21 mouse cellular contexts compared by ENCODE assay signal in the genomic region with DNA sequence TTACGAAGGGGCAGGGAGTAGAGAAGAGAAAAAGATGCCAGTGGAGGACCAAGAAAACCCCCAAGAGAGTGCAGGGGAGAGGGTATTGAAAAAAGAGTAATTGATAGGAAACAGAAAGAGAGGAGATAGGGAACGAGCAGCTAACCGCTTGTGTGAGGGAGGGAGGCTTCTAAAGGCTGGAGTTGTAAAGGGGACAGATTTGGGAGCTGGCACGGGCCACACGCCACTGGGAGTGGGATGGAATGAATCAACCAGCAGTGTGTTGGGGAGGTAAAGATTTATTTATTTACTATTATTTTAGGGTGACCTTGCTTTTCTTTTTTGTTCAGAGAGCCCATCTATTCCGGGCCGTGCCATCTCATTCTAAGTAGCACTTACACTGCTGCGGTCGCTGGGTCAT. TPM values are rescaled to one million over a fixed set of nuclear protein-coding genes. Genes with fewer than 3 reads are reported as not detected.
A peak's percentile ranks its signal among the peaks of the same experiment; 100 is the strongest.
DNase-seq lines count a peak whose midpoint lies in the region; ATAC-seq and TF ChIP-seq lines count a peak whose summit lies in the region.
"Had no signal": no experiment of that assay in that cellular context is flagged by ENCODE, and none has a peak within 500 bp of the region (broad histone marks: within the 10 kb centered on the region; RNA-seq: fewer than 3 reads in every experiment).

No protein-coding gene starts in this region.

- no peak overlapping the region for H3K4me3 ChIP-seq in forebrain, embryonic 10.5 days
- no peak overlapping the region for H3K4me3 ChIP-seq in forebrain, embryonic 12.5 days (replicated peaks)
- H3K4me3 ChIP-seq in hindbrain, embryonic 13.5 days, result no peak overlapping the region
- H3K4me3 ChIP-seq in midbrain, embryonic 13.5 days (replicated peaks), result no peak overlapping the region
- H3K4me3 ChIP-seq in left cerebral cortex, adult 2 months, result no peak overlapping the region
- no peak overlapping the region for H3K4me3 ChIP-seq in stomach, postnatal 0 days (ENCODE audit: low read depth, low read length)
- H3K4me3 ChIP-seq: erythroblast, embryonic 14.5 days; gastrocnemius, adult 2 months; intestine, embryonic 15.5 days; limb, embryonic 12.5 days; liver, embryonic 15.5 days; megakaryocyte, embryonic 14.5 days had no signal

- H3K27ac ChIP-seq in forebrain, embryonic 10.5 days, result peak overlapping the region; percentile 83; the same call in 1 of the 2 replicates
- peak overlapping the region; percentile 76 for H3K27ac ChIP-seq in forebrain, embryonic 12.5 days
- peak overlapping the region; percentile 98 for H3K27ac ChIP-seq in hindbrain, embryonic 13.5 days
- H3K27ac ChIP-seq in midbrain, embryonic 13.5 days, result peak overlapping the region; percentile 99
- H3K27ac ChIP-seq in left cerebral cortex, adult 2 months, result no peak overlapping the region; the same call in 1 of the 2 replicates
- no peak overlapping the region for H3K27ac ChIP-seq in stomach, postnatal 0 days (replicated peaks)
- H3K27ac ChIP-seq: gastrocnemius, adult 2 months; intestine, embryonic 15.5 days; limb, embryonic 12.5 days; liver, embryonic 15.5 days had no signal

- H3K4me1 ChIP-seq in forebrain, embryonic 10.5 days, result peaks cover 62% of the 10 kb centered on the region
- peaks cover 55% of the 10 kb centered on the region for H3K4me1 ChIP-seq in forebrain, embryonic 12.5 days
- peaks cover 60% of the 10 kb centered on the region for H3K4me1 ChIP-seq in hindbrain, embryonic 13.5 days (replicated peaks)
- peaks cover 57% of the 10 kb centered on the region for H3K4me1 ChIP-seq in midbrain, embryonic 13.5 days (replicated peaks)
- H3K4me1 ChIP-seq in stomach, postnatal 0 days (replicated peaks; ENCODE audit: control insufficient read depth, insufficient read depth), result no peaks in the 10 kb centered on the region; the same call in 1 of the 2 replicates
- H3K4me1 ChIP-seq: liver, embryonic 15.5 days had no signal

- WGBS in forebrain, embryonic 10.5 days, result 5% methylated on average over 9 of the region's 9 CpGs
- 13% methylated on average over 9 of the region's 9 CpGs for WGBS in forebrain, embryonic 12.5 days
- 10% methylated on average over 9 of the region's 9 CpGs for WGBS in hindbrain, embryonic 13.5 days
- WGBS in midbrain, embryonic 13.5 days, result 17% methylated on average over 9 of the region's 9 CpGs
- WGBS in stomach, postnatal 0 days, result 20% methylated on average over 9 of the region's 9 CpGs

- ATAC-seq in forebrain, embryonic 12.5 days (ENCODE audit: low FRiP score), result no peak
- no peak for ATAC-seq in hindbrain, embryonic 13.5 days (ENCODE audit: low FRiP score)
- no peak for ATAC-seq in midbrain, embryonic 13.5 days
- ATAC-seq in stomach, postnatal 0 days (ENCODE audit: low FRiP score, low TSS enrichment), result no peak
- ATAC-seq: CD4-positive, CD25-positive, alpha-beta regulatory T cell, adult 4 months; intestine, embryonic 15.5 days had no signal

- intact Hi-C loops in left cerebral cortex, adult 2 months (cut with DNase I), result loop anchor here (5.0 to 10.0 kb wide), 3 partner anchors 417 to 590 kb away; no protein-coding TSS in a partner anchor

- no peaks in the 10 kb centered on the region for H3K9me3 ChIP-seq in forebrain, embryonic 10.5 days
- no peaks in the 10 kb centered on the region for H3K9me3 ChIP-seq in forebrain, embryonic 12.5 days
- no peaks in the 10 kb centered on the region for H3K9me3 ChIP-seq in hindbrain, embryonic 13.5 days
- no peaks in the 10 kb centered on the region for H3K9me3 ChIP-seq in midbrain, embryonic 13.5 days
- no peaks in the 10 kb centered on the region for H3K9me3 ChIP-seq in stomach, postnatal 0 days (ENCODE audit: control insufficient read depth, low read length)
- H3K9me3 ChIP-seq: embryonic facial prominence, embryonic 10.5 days; intestine, embryonic 15.5 days; limb, embryonic 12.5 days; liver, embryonic 15.5 days; megakaryocyte, embryonic 14.5 days had no signal

- H3K9ac ChIP-seq in forebrain, embryonic 12.5 days, result peak overlapping the region; percentile 41; the same call in 1 of the 2 replicates
- peak overlapping the region; percentile 66 for H3K9ac ChIP-seq in hindbrain, embryonic 13.5 days
- peak overlapping the region; percentile 60; the same call in 1 of the 2 replicates for H3K9ac ChIP-seq in midbrain, embryonic 13.5 days (replicated peaks)
- H3K9ac ChIP-seq in stomach, postnatal 0 days (ENCODE audit: low read length), result no peak overlapping the region
- H3K9ac ChIP-seq: intestine, embryonic 15.5 days; liver, embryonic 15.5 days had no signal

- H3K27me3 ChIP-seq in forebrain, embryonic 10.5 days (ENCODE audit: poor library complexity, severe bottlenecking), result peaks cover 99% of the 10 kb centered on the region
- H3K27me3 ChIP-seq in forebrain, embryonic 12.5 days, result peaks cover 88% of the 10 kb centered on the region
- H3K27me3 ChIP-seq in hindbrain, embryonic 13.5 days, result peaks cover 76% of the 10 kb centered on the region
- peaks cover 49% of the 10 kb centered on the region for H3K27me3 ChIP-seq in midbrain, embryonic 13.5 days
- peaks cover 37% of the 10 kb centered on the region for H3K27me3 ChIP-seq in stomach, postnatal 0 days (ENCODE audit: control insufficient read depth, insufficient read depth, low read length)

- no peak for TF ChIP-seq EP300 in stomach, postnatal 0 days (optimal IDR thresholded peaks at IDR 0.05)

- H3K36me3 ChIP-seq in forebrain, embryonic 10.5 days (replicated peaks), result no peaks in the 10 kb centered on the region
- H3K36me3 ChIP-seq in forebrain, embryonic 12.5 days (replicated peaks), result no peaks in the 10 kb centered on the region
- no peaks in the 10 kb centered on the region for H3K36me3 ChIP-seq in hindbrain, embryonic 13.5 days
- H3K36me3 ChIP-seq in midbrain, embryonic 13.5 days, result no peaks in the 10 kb centered on the region
- no peaks in the 10 kb centered on the region for H3K36me3 ChIP-seq in stomach, postnatal 0 days (ENCODE audit: control insufficient read depth, insufficient read depth, low read length)
- H3K36me3 ChIP-seq: embryonic facial prominence, embryonic 10.5 days; intestine, embryonic 15.5 days; limb, embryonic 12.5 days; liver, embryonic 15.5 days had no signal

- no peak for DNase-seq in forebrain, embryonic 10.5 days (ENCODE audit: extremely low spot score, low spot score)
- DNase-seq in kidney, adult 8-10 months, result no peak
- no peak for DNase-seq in left cerebral cortex, adult 2 months (ENCODE audit: extremely low spot score in 1 of 2, low spot score in 2 of 2)
- no peak for DNase-seq in stomach, postnatal 0 days (ENCODE audit: low spot score)
- DNase-seq in gastrocnemius, postnatal 4 days (ENCODE audit: low spot score in 2 of 2), result no peak
- DNase-seq: adrenal gland, adult 8-10 months; gastrocnemius, adult 2 months; heart, postnatal 10 days; kidney, postnatal 25 days; lung, postnatal 10 days; thymus, postnatal 14 days had no signal

- no peak overlapping the region for H3K4me2 ChIP-seq in forebrain, embryonic 12.5 days
- no peak overlapping the region for H3K4me2 ChIP-seq in hindbrain, embryonic 13.5 days
- 0 out of 2 replicates have a peak overlapping the region, but pooled peaks have one; percentile 2 for H3K4me2 ChIP-seq in midbrain, embryonic 13.5 days (replicated peaks)
- no peak overlapping the region for H3K4me2 ChIP-seq in stomach, postnatal 0 days (replicated peaks; ENCODE audit: low read depth)
- H3K4me2 ChIP-seq: intestine, embryonic 15.5 days; liver, embryonic 15.5 days had no signal

- no peak for TF ChIP-seq CTCF in left cerebral cortex, adult 2 months (IDR thresholded peaks at IDR 0.05)
- TF ChIP-seq CTCF in stomach, postnatal 0 days (IDR thresholded peaks at IDR 0.05; ENCODE audit: low read depth), result no peak

RNA-seq across cellular contexts. Expression of a gene that starts 22.9 kb away (rescaled TPM):
- polyA plus RNA-seq in forebrain, embryonic 10.5 days (2016; fragmentation: Nextera tagmentation; extraction: Ambion mirVana), result 21.9 and 24.0 TPM in 2 replicates
- 38.8 and 42.7 TPM in 2 replicates for polyA plus RNA-seq in forebrain, embryonic 12.5 days (2016; fragmentation: Nextera tagmentation; extraction: Ambion mirVana)
- 41.8 and 42.3 TPM in 2 replicates for polyA plus RNA-seq in hindbrain, embryonic 13.5 days (2015; fragmentation: Nextera tagmentation; extraction: Ambion mirVana)
- 41.9 and 51.1 TPM in 2 replicates for polyA plus RNA-seq in midbrain, embryonic 13.5 days (2015; fragmentation: Nextera tagmentation; extraction: Ambion mirVana)
- 10 to 100 TPM; 79.8 to 85.7 TPM for total RNA-seq in left cerebral cortex, adult 2 months (2021)
- 25.5 and 27.6 TPM in 2 replicates for polyA plus RNA-seq in stomach, postnatal 0 days (2015; fragmentation: Nextera tagmentation; extraction: Ambion mirVana)
- 10 to 100 TPM; 60.8 to 67.8 TPM for total RNA-seq in gastrocnemius, postnatal 4 days (2021)

Comparison
In these comparisons a context has a peak if more than half of its experiments do, and no peak if none do; other contexts are left out.
1. H3K27ac ChIP-seq: peak in forebrain, embryonic 10.5 days (single experiment), forebrain, embryonic 12.5 days (single experiment), hindbrain, embryonic 13.5 days (single experiment) and midbrain, embryonic 13.5 days (single experiment); none in left cerebral cortex, adult 2 months (single experiment) and stomach, postnatal 0 days (single experiment).